Mouse (Mus musculus) forebrain, embryonic 16.5 days (tissue): ENCODE data around the gene Zcchc14. TPM values are rescaled to one million over a fixed set of nuclear protein-coding genes. Genes with fewer than 3 reads are reported as not detected.

Source experiments
- ATAC-seq: fragments of 200-750 bp; cut with Nextera tagmentation; 2 replicates; pipeline ENCODE4 v1.8.0; 2017; ENCODE audit warnings: mild to moderate bottlenecking, moderate library complexity
- H3K27ac ChIP-seq: fragments of 300-500 bp; sonication (generic); 2 replicates; pipeline ENCODE4 v1.5.1; 2014; ENCODE audit warnings: low read length, control low read depth
- H3K27me3 ChIP-seq: fragments of 300-500 bp; sonication (generic); replicated peaks from 2 replicates; pipeline ENCODE4 v1.6.1; 2014; ENCODE audit warnings: low read length; ENCODE audit not compliant: control insufficient read depth, insufficient read depth
- H3K36me3 ChIP-seq: fragments of 300-500 bp; sonication (generic); 2 replicates; pipeline ENCODE4 v1.6.1; 2014; ENCODE audit not compliant: control insufficient read depth, insufficient read depth
- H3K4me1 ChIP-seq: fragments of 300-500 bp; sonication (generic); replicated peaks from 2 replicates; pipeline ENCODE4 v1.6.1; 2014; ENCODE audit warnings: low read length; ENCODE audit not compliant: control insufficient read depth, insufficient read depth
- H3K4me2 ChIP-seq: fragments of 300-500 bp; sonication (generic); 2 replicates; pipeline ENCODE4 v1.6.1; 2014; ENCODE audit warnings: mild to moderate bottlenecking, low read length, control low read depth
- H3K4me3 ChIP-seq: fragments of 300-500 bp; sonication (generic); replicated peaks from 2 replicates; pipeline ENCODE4 v1.5.1; 2014; ENCODE audit warnings: mild to moderate bottlenecking, low read length, control low read depth
- H3K9ac ChIP-seq: fragments of 300-500 bp; sonication (generic); replicated peaks from 2 replicates; pipeline ENCODE4 v1.6.1; 2014; ENCODE audit warnings: low read depth, low read length, control low read depth
- H3K9me3 ChIP-seq: fragments of 300-500 bp; sonication (generic); 2 replicates; pipeline ENCODE4 v1.6.1; 2016; ENCODE audit warnings: low read length; ENCODE audit not compliant: control insufficient read depth
- WGBS: fragments of 180-500 bp; shearing (Covaris S2); extraction: QIAGEN DNeasy Blood & Tissue Kit; methylation state at CpG from one replicate; pipeline ENCODE4 v1.1.7; 2014; 5-methylcytosine and 5-hydroxymethylcytosine counted together
- polyA plus RNA-seq: library from polyadenylated mRNA; unstranded; fragments of >200 nt; fragmentation: Nextera tagmentation; extraction: Ambion mirVana; gene quantifications from 2 replicates; pipeline ENCODE4 v1.2.1, GENCODE M21; 2015

Zcchc14 gene
- polyA plus RNA-seq, 1 experiment from 2014 or later: 37.3 TPM

DNA sequence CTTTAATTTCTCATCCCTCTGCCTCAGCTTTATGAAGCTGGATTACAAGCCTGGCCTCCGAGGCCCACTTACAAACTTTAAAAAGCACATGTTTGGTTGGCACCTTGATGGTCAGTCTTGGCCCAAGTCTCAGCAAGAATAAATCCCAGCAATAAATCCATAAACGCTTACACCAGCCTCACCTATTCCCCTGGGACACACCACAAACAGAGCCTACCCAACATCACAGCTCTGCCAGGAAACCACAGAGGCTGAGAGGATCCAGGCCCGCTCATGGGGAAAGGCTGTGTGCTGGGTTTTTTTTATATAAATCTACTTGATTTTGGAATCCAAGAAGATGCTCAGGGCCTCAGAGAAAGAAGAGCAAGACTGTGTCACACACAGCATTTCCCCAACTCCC lies 77.0 kb downstream of the Zcchc14 start:
- no peak overlapping the region for H3K9ac ChIP-seq
- H3K9me3 ChIP-seq: no peaks in the 10 kb centered on the region
- H3K27ac ChIP-seq: no peak overlapping the region
- no peaks in the 10 kb centered on the region for H3K36me3 ChIP-seq
- no peaks in the 10 kb centered on the region for H3K27me3 ChIP-seq
- H3K4me1 ChIP-seq: peaks cover 25% of the 10 kb centered on the region
- 90% methylated on average over 3 of the region's 3 CpGs for WGBS
- ATAC-seq: no peak
- H3K4me2 ChIP-seq: no peak overlapping the region
- no peak overlapping the region for H3K4me3 ChIP-seq

DNA sequence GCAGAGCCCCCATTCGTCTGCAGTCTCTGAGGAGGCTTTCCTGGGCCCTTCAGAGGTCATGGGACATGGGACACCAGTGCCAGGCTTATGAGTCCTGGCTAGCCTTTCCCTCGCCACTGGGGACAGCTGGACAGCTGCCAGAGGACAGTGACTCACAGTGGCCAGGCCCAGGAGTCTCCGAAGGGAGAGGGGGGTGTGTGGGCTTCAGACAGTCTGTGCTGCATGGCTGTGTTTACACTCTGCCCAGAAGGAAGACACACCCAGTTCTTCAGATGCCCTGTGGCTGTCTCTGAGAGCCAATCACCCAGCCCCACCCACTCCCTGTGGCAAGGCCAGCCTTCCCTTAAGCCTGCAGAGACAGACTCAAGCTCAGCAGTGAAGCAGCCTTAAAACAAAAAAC lies 79.4 kb downstream of the Zcchc14 start:
- Histone ChIP-seq H3K9me3 (no peaks in the 10 kb centered on the region), H3K27ac (no peak overlapping the region), H3K36me3 (no peaks in the 10 kb centered on the region), H3K4me2 (no peak overlapping the region), H3K4me1 (peaks cover 22% of the 10 kb centered on the region), H3K9ac (no peak overlapping the region), H3K27me3 (no peaks in the 10 kb centered on the region), H3K4me3 (no peak overlapping the region)
- no peak for ATAC-seq
- WGBS: 55% methylated on average over 3 of the region's 3 CpGs

DNA sequence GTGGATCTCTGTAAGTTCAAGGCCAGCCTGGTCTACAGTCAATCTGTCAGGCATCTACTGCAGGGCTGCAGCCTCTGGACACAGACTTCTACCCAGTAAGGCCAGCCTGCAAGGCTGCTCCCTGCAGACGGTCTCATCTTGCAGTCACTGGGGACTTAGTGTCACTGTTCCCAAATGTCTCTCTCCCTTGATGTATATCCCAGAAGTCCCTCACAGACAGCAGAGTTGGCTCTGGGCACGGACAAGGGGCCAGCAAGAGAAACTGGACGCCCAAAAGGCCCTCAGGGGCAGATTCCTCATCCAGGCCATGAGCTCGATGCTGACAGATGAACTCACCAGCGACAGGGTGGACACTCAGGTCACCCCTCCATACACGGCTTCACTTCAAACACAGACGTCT lies 80.6 kb downstream of the Zcchc14 start:
- no peaks in the 10 kb centered on the region for H3K36me3 ChIP-seq
- no peaks in the 10 kb centered on the region for H3K27me3 ChIP-seq
- H3K4me1 ChIP-seq: peaks cover 14% of the 10 kb centered on the region
- H3K4me3 ChIP-seq: no peak overlapping the region
- WGBS: 83% methylated on average over 7 of the region's 7 CpGs
- H3K27ac ChIP-seq: no peak overlapping the region
- H3K9ac ChIP-seq: no peak overlapping the region
- no peaks in the 10 kb centered on the region for H3K9me3 ChIP-seq
- H3K4me2 ChIP-seq: no peak overlapping the region
- ATAC-seq: no peak

DNA sequence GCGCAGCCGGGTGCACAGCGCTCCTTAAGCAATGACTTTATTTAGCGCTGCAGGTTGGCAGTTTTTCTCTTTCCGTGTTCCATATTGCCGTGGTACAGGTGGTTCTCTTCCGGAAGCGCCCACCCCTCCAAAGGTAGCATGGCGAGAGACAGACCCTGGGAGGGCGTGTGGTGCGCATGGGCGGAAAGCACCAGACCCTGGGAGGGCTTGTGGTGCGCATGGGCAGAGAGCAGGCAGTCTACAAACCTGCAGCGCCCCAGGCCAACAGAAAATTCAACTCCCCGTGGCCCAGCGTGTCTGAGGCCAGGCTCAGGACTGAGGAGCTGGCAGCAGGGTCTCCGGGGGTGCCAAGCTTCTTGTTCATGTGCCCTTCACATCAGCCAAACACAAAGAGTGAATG lies 81.9 kb downstream of the Zcchc14 start:
- Histone ChIP-seq H3K9ac (no peak overlapping the region), H3K36me3 (no peaks in the 10 kb centered on the region), H3K9me3 (no peaks in the 10 kb centered on the region), H3K4me2 (no peak overlapping the region), H3K27ac (no peak overlapping the region), H3K4me3 (no peak overlapping the region), H3K27me3 (no peaks in the 10 kb centered on the region), H3K4me1 (peaks cover 3% of the 10 kb centered on the region; the same call in 1 of the 2 replicates)
- WGBS: 86% methylated on average over 17 of the region's 17 CpGs
- no peak for ATAC-seq

DNA sequence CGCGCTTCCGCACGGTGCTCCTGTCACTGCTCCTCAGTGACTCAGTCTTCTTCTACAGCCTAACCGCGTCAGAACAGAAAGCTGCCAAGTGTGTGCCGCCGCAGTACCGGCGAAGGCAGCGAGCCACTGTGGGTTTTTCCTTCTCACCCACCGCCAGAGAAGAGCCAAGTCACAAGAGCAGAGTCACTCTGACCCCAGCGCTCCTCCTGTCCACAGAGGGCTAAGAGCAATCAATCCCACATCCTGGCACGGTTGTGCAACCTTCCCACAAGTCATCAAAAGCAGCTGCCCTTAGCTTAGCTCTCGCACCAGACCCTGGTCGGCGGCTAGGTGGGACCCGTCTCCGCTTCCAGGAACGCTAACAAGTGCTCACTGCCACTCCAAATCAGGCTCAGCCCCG lies 82.4 kb downstream of the Zcchc14 start:
- Histone ChIP-seq H3K36me3 (no peaks in the 10 kb centered on the region), H3K27me3 (no peaks in the 10 kb centered on the region), H3K9ac (no peak overlapping the region), H3K27ac (no peak overlapping the region), H3K4me2 (no peak overlapping the region), H3K9me3 (no peaks in the 10 kb centered on the region), H3K4me3 (no peak overlapping the region), H3K4me1 (peaks cover 3% of the 10 kb centered on the region; the same call in 1 of the 2 replicates)
- ATAC-seq: no peak
- WGBS: 91% methylated on average over 21 of the region's 21 CpGs

DNA sequence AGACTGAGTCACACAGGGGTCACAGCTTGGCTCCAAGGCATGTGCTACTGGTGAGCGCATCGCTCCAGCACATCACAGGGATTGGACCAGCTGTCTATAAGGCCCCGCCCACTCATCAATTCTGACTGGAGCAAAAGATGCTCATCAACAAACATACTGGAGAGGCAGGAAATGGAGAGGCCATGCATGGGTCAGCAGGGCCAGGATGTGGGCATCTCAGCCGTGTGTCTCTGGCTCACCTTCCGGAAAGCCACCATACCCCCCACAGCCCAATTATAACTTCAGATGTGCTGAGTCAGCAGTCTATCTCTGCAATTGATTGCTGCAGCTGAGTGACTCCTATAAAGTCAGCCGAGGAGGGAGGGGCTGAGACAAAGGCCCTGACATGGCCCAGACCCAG lies 84.4 kb downstream of the Zcchc14 start:
- Histone ChIP-seq H3K4me1 (peaks cover 2% of the 10 kb centered on the region; the same call in 1 of the 2 replicates), H3K4me2 (no peak overlapping the region), H3K9me3 (no peaks in the 10 kb centered on the region), H3K9ac (no peak overlapping the region), H3K27me3 (no peaks in the 10 kb centered on the region), H3K27ac (no peak overlapping the region), H3K36me3 (no peaks in the 10 kb centered on the region), H3K4me3 (no peak overlapping the region)
- no peak for ATAC-seq
- 87% methylated on average over 6 of the region's 6 CpGs for WGBS

DNA sequence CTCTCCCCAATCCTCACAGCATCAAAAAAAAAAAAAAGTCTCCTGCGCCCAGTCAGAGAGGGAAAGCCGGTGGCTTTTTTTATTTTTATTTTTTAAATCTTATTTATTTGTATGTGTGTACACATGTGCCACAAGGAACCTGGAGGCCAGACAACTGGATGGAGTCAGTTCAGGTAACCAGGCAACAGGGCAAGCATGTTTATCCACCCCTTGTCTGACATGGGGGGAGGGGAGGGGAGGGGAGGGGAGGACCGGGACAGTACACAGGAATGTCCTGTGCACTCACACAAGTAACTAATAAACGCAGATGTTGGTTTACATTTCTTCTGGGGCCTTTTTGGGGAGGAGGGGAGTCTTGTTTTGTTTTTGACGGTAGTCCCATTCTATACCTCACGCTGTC lies 89.0 kb downstream of the Zcchc14 start:
- Histone ChIP-seq H3K36me3 (peaks cover 5% of the 10 kb centered on the region; the same call in 1 of the 2 replicates), H3K9me3 (no peaks in the 10 kb centered on the region), H3K9ac (no peak overlapping the region), H3K27ac (no peak overlapping the region), H3K4me2 (no peak overlapping the region), H3K4me1 (no peaks in the 10 kb centered on the region), H3K27me3 (no peaks in the 10 kb centered on the region), H3K4me3 (no peak overlapping the region)
- ATAC-seq: no peak
- 72% methylated on average over 6 of the region's 6 CpGs for WGBS

DNA sequence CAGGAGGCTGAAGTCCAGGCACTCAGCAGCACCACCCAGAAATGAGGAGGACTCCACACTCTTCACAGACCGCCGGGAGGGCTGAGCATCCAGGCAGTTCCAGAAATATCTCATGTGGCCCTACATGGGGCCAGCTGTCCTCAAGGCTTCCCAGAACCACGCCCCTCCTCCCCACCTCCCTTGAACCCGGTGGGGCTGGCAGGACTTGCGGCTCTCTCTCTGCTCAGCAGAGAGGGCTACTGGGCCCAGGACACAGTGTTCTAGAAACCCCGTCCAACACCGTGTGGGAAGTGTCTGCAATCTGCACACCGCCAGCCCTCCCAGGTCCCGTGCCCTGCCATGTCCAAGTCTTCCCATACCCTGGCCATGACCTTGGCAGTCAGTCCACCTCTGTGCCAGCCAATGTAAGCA lies 89.8 kb downstream of the Zcchc14 start:
- peaks cover 5% of the 10 kb centered on the region; the same call in 1 of the 2 replicates for H3K36me3 ChIP-seq
- H3K9ac ChIP-seq: no peak overlapping the region
- no peaks in the 10 kb centered on the region for H3K4me1 ChIP-seq
- H3K4me2 ChIP-seq: no peak overlapping the region
- no peaks in the 10 kb centered on the region for H3K9me3 ChIP-seq
- H3K27ac ChIP-seq: no peak overlapping the region
- no peak for ATAC-seq
- no peaks in the 10 kb centered on the region for H3K27me3 ChIP-seq
- H3K4me3 ChIP-seq: no peak overlapping the region
- WGBS: 86% methylated on average over 9 of the region's 9 CpGs

DNA sequence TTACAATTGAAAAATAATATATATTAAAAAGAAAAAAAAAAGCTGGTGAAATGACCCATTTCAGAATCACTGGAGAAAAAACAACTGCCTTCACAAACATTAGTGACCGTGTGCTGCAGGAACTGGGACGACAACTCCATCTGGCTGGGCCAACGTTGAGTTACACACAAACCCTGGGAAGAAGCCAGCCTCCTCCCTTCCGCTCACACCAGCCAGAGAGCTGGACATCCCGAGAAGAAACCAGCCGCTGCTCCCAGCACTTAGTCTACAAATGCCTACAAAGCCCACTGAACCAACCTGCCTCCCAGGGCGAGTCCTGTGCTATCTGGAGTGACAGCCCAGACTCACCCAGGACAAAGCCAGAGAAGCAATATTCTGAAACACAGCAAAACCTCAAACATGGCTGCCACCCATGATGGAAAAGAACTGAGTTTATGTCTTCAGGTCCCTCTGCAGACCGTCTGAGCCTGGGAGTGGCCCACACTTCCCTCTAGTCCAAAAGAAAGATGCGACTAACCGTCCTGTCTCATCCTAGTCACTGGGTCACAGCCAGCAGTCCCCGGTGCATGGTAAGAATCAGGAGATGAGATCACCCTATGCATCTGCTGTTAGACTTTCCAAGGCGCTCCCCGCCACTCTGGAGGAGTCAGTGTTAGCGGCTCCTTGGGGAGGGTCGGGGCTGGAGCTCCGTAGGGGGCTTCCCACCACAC lies 90.9 kb downstream of the Zcchc14 start:
- Histone ChIP-seq H3K27me3 (no peaks in the 10 kb centered on the region), H3K4me2 (no peak overlapping the region), H3K27ac (no peak overlapping the region), H3K36me3 (peaks cover 5% of the 10 kb centered on the region; the same call in 1 of the 2 replicates), H3K9me3 (no peaks in the 10 kb centered on the region), H3K4me1 (no peaks in the 10 kb centered on the region), H3K4me3 (no peak overlapping the region), H3K9ac (no peak overlapping the region)
- ATAC-seq: no peak
- WGBS: 84% methylated on average over 15 of the region's 16 CpGs
